Mouse (Mus musculus) limb, embryonic 11.5 days (tissue): ENCODE data around the gene Rprd1b. TPM values are rescaled to one million over a fixed set of nuclear protein-coding genes. Genes with fewer than 3 reads are reported as not detected.
A peak's percentile ranks its signal among the peaks of the same experiment; 100 is the strongest.

Experiments
- ATAC-seq: fragments of 200-750 bp; cut with Nextera tagmentation; 2 replicates; pipeline ENCODE4 v1.8.0; 2017; ENCODE audit warnings: low read depth; ENCODE audit not compliant: insufficient number of reproducible peaks, low FRiP score, low TSS enrichment
- DNase-seq: peaks from one replicate; pipeline ENCODE4 v3.0.0-alpha.2; 2015; ENCODE audit warnings: low spot score
- H3K27ac ChIP-seq: fragments of 300-500 bp; sonication (generic); replicated peaks from 2 replicates; pipeline ENCODE4 v1.5.1; 2014; ENCODE audit warnings: low read depth, mild to moderate bottlenecking, low read length
- H3K27me3 ChIP-seq: fragments of 300-500 bp; sonication (generic); 2 replicates; pipeline ENCODE4 v1.6.1; 2014; ENCODE audit warnings: mild to moderate bottlenecking, low read length, mixed read lengths; ENCODE audit not compliant: control insufficient read depth, insufficient read depth
- H3K36me3 ChIP-seq: fragments of 300-500 bp; sonication (generic); 2 replicates; pipeline ENCODE4 v1.6.1; 2014; ENCODE audit warnings: mild to moderate bottlenecking, low read length, moderate library complexity, mixed read lengths; ENCODE audit not compliant: control insufficient read depth, insufficient read depth
- H3K4me1 ChIP-seq: fragments of 300-500 bp; sonication (generic); 2 replicates; pipeline ENCODE4 v1.6.1; 2014; ENCODE audit warnings: low read length, mixed read lengths; ENCODE audit not compliant: control insufficient read depth, insufficient read depth
- H3K4me2 ChIP-seq: fragments of 300-500 bp; sonication (generic); 2 replicates; pipeline ENCODE4 v1.6.1; 2014; ENCODE audit warnings: low read depth, mild to moderate bottlenecking, moderate library complexity; ENCODE audit not compliant: severe bottlenecking
- H3K4me3 ChIP-seq: fragments of 300-500 bp; sonication (generic); 2 replicates; pipeline ENCODE4 v1.5.1; 2014; ENCODE audit warnings: low read depth, low read length
- H3K9ac ChIP-seq: fragments of 300-500 bp; sonication (generic); 2 replicates; pipeline ENCODE4 v1.6.1; 2014; ENCODE audit warnings: mild to moderate bottlenecking, low read length
- H3K9me3 ChIP-seq: fragments of 300-500 bp; sonication (generic); 2 replicates; pipeline ENCODE4 v1.6.1; 2016; ENCODE audit warnings: low read length; ENCODE audit not compliant: control insufficient read depth
- WGBS: fragments of 180-500 bp; shearing (Covaris S2); extraction: QIAGEN DNeasy Blood & Tissue Kit; methylation state at CpG from one replicate; pipeline ENCODE4 v1.1.7; 2014; 5-methylcytosine and 5-hydroxymethylcytosine counted together
- polyA plus RNA-seq: library from polyadenylated mRNA; unstranded; fragments of >200 nt; fragmentation: Nextera tagmentation; extraction: Ambion mirVana; gene quantifications from 2 replicates; pipeline ENCODE4 v1.2.1, GENCODE M21; 2014

Rprd1b gene
- polyA plus RNA-seq, 1 experiment from 2014 or later, result 64.7 TPM

GRCm38 (mm10) chr2:158122814-158123213 lies 94.5 kb downstream of the Rprd1b start:
- DNase-seq, result no peak
- Histone ChIP-seq H3K9ac (no peak overlapping the region), H3K27ac (no peak overlapping the region), H3K36me3 (no peaks in the 10 kb centered on the region), H3K9me3 (no peaks in the 10 kb centered on the region), H3K4me3 (no peak overlapping the region), H3K4me2 (no peak overlapping the region), H3K4me1 (no peaks in the 10 kb centered on the region), H3K27me3 (no peaks in the 10 kb centered on the region)
- 88% methylated on average over 6 of the region's 6 CpGs for WGBS
- ATAC-seq, result no peak

- 92% methylated on average over 6 of the region's 6 CpGs for WGBS
- Histone ChIP-seq H3K9me3 (no peaks in the 10 kb centered on the region; the same call in 1 of the 2 replicates), H3K4me1 (peaks cover 4% of the 10 kb centered on the region), H3K9ac (no peak overlapping the region), H3K4me2 (no peak overlapping the region), H3K36me3 (no peaks in the 10 kb centered on the region), H3K27me3 (no peaks in the 10 kb centered on the region), H3K27ac (no peak overlapping the region), H3K4me3 (no peak overlapping the region)
- no peak for DNase-seq
- no peak for ATAC-seq
These were observed 98.9 kb downstream of the Rprd1b start for GRCm38 (mm10) chr2:158127245-158127644.

- Histone ChIP-seq H3K27ac (no peak overlapping the region), H3K9me3 (no peaks in the 10 kb centered on the region; the same call in 1 of the 2 replicates), H3K4me1 (peaks cover 7% of the 10 kb centered on the region), H3K36me3 (no peaks in the 10 kb centered on the region), H3K27me3 (no peaks in the 10 kb centered on the region), H3K4me2 (no peak overlapping the region), H3K4me3 (no peak overlapping the region), H3K9ac (no peak overlapping the region)
- DNase-seq, result no peak
- 90% methylated on average over 7 of the region's 7 CpGs for WGBS
- ATAC-seq, result no peak
These were observed 99.6 kb downstream of the Rprd1b start for GRCm38 (mm10) chr2:158127872-158128271.

- Histone ChIP-seq H3K9ac (no peak overlapping the region), H3K4me2 (no peak overlapping the region), H3K27ac (no peak overlapping the region), H3K4me3 (no peak overlapping the region), H3K36me3 (no peaks in the 10 kb centered on the region), H3K4me1 (peaks cover 7% of the 10 kb centered on the region), H3K9me3 (no peaks in the 10 kb centered on the region; the same call in 1 of the 2 replicates), H3K27me3 (no peaks in the 10 kb centered on the region)
- ATAC-seq (no peak), DNase-seq (no peak)
- 78% methylated on average over 8 of the region's 8 CpGs for WGBS
These were observed 100.3 kb downstream of the Rprd1b start for GRCm38 (mm10) chr2:158128461-158129130.

- Histone ChIP-seq H3K27me3 (no peaks in the 10 kb centered on the region), H3K9ac (no peak overlapping the region), H3K27ac (no peak overlapping the region), H3K4me2 (no peak overlapping the region), H3K9me3 (no peaks in the 10 kb centered on the region; the same call in 1 of the 2 replicates), H3K4me1 (peaks cover 7% of the 10 kb centered on the region), H3K36me3 (no peaks in the 10 kb centered on the region), H3K4me3 (no peak overlapping the region)
- no peak for DNase-seq
- WGBS, result 79% methylated on average over 16 of the region's 16 CpGs
- no peak for ATAC-seq
These were observed 101.2 kb downstream of the Rprd1b start for GRCm38 (mm10) chr2:158129291-158130002.

- ATAC-seq, result no peak
- H3K9me3 ChIP-seq, result no peaks in the 10 kb centered on the region; the same call in 1 of the 2 replicates
- 0 out of 2 replicates have a peak overlapping the region, but pooled peaks have one; percentile 23 for H3K27ac ChIP-seq
- H3K27me3 ChIP-seq, result no peaks in the 10 kb centered on the region
- H3K4me2 ChIP-seq, result no peak overlapping the region
- H3K4me1 ChIP-seq, result peaks cover 7% of the 10 kb centered on the region
- H3K9ac ChIP-seq, result no peak overlapping the region
- 48% methylated on average over 5 of the region's 5 CpGs for WGBS
- H3K36me3 ChIP-seq, result no peaks in the 10 kb centered on the region
- DNase-seq, result peak; percentile 78
- no peak overlapping the region for H3K4me3 ChIP-seq
These were observed 102.2 kb downstream of the Rprd1b start for GRCm38 (mm10) chr2:158130391-158130986.

GRCm38 (mm10) chr2:158131197-158131835 lies 103.0 kb downstream of the Rprd1b start:
- Histone ChIP-seq H3K4me2 (no peak overlapping the region), H3K4me3 (no peak overlapping the region), H3K9ac (no peak overlapping the region), H3K27ac (no peak overlapping the region), H3K9me3 (no peaks in the 10 kb centered on the region; the same call in 1 of the 2 replicates), H3K36me3 (no peaks in the 10 kb centered on the region), H3K27me3 (no peaks in the 10 kb centered on the region), H3K4me1 (peaks cover 7% of the 10 kb centered on the region)
- ATAC-seq, result no peak
- WGBS, result 90% methylated on average over 13 of the region's 13 CpGs
- no peak for DNase-seq

GRCm38 (mm10) chr2:158132320-158132719 lies 104.0 kb downstream of the Rprd1b start:
- Histone ChIP-seq H3K36me3 (no peaks in the 10 kb centered on the region), H3K4me3 (no peak overlapping the region), H3K9ac (no peak overlapping the region), H3K4me1 (peaks cover 7% of the 10 kb centered on the region), H3K4me2 (no peak overlapping the region), H3K27me3 (no peaks in the 10 kb centered on the region), H3K9me3 (no peaks in the 10 kb centered on the region; the same call in 1 of the 2 replicates), H3K27ac (no peak overlapping the region)
- 94% methylated on average over 10 of the region's 10 CpGs for WGBS
- DNase-seq, result no peak
- ATAC-seq, result no peak
